Mouse (Mus musculus) testis, adult 2 months (tissue): ENCODE measurements around the gene Serpina6.

Experiments
- CTCF ChIP-seq: fragments of 200-500 bp; IDR thresholded peaks from 2 replicates; pipeline ENCODE4 v1.5.1; 2012; ENCODE audit warnings: low read depth, mild to moderate bottlenecking, inconsistent platforms, low read length, moderate library complexity; ENCODE audit not compliant: control insufficient read depth, insufficient read depth, insufficient replicate concordance
- POLR2A ChIP-seq: fragments of 200-500 bp; IDR thresholded peaks from 2 replicates; pipeline ENCODE4 v1.6.1; 2012; ENCODE audit warnings: low read depth, mild to moderate bottlenecking, inconsistent platforms, low read length, moderate library complexity; ENCODE audit not compliant: control insufficient read depth

GRCm38 (mm10) chr12:103616860-103617261 is 40.2 kb downstream of the Serpina6 start:
- no peak for TF ChIP-seq CTCF
- TF ChIP-seq POLR2A = no peak
